Mouse (Mus musculus): Measurements from ENCODE around the gene Ing5.

GRCm38 (mm10) chr1:93811495-93812039 lies 7.8 kb downstream of the Ing5 start:
- TF ChIP-seq CTCF (IDR thresholded peaks at IDR 0.05; ENCODE audit: borderline replicate concordance, control insufficient read depth, extremely low read depth, insufficient read depth, low read length, poor library complexity) (no peak), POLR2A (IDR thresholded peaks at IDR 0.05; ENCODE audit: control insufficient read depth, extremely low read depth, insufficient read depth, low read length, poor library complexity) (no peak)

Data from thymus, adult 2 months (tissue).